Mouse (Mus musculus): ENCODE measurements at regions not wholly inside any gene's neighbourhood (a gene's known extent, or its start where the extent isn't known, plus 50 kb on each side); places are given as distances from the start of the nearest gene placed in this dataset.

- DNase-seq (ENCODE audit: low spot score), result no peak
These were observed 237.4 kb upstream of the Fbxl7 start for GRCm38 (mm10) chr15:27132761-27133160.

DNA sequence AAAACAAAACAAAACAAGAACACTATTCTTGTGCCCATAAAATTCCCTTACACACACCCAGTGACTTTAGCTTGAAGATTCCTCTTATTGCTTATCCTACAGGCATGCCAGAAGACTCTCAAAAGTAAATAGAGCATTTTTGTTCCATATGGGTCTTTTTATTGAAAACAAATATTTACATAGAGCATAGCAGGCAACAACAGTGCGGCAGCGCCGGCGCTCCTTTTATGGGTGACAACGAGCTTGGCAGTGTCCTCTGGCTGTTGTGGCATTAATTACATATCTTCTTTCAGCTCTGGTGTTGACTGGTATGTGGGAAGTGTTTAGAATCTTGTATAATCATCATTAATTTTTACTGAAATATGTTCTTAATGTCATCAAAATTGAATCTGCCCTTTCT, 242.2 kb upstream of the Fbxl7 start:
- no peak for DNase-seq (ENCODE audit: low spot score)

DNA sequence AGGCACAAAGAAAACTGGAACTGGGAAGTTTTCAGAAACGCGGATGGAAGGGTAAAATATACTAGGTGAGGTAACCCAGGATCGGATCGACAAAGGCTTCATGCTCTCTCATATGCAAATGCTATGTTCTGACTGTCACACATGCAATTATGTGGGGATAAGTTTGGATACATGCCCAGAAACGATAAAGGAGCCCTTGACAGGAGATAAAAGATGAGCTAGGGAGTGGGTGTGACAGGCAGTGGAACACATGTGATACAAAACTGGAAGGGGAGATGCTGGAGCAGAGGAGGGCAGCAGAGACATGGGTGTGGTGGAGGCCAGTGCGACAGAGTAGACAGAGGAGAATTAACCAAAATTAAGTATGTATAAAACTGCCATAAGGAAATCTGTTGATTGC, 250.5 kb upstream of the Fbxl7 start:
- no peak for DNase-seq (ENCODE audit: low spot score)

DNA sequence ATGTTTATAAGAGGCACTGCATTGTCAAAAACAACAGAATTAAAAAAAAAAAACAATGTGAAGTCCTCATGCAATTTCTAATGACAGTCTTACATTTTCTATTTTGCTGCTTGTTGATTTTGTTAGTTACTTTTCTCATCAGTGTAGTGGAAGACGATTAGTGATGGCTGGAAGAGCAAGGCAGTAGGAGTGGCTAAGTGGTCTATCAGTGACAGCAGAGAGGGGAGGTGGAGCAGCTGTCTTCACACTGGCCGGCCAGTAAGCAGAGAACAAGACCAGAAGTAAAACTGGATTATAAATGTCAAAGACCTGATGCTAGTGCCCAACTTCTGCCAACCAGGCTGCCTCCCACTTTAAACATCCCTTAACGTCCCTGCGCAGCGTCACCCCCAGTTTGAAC, 265.6 kb upstream of the Fbxl7 start:
- DNase-seq (ENCODE audit: low spot score), result no peak

GRCm38 (mm10) chr15:27167484-27167883, 272.1 kb upstream of the Fbxl7 start:
- no peak for DNase-seq (ENCODE audit: low spot score)

GRCm38 (mm10) chr15:27169846-27170245, 274.5 kb upstream of the Fbxl7 start:
- no peak for DNase-seq (ENCODE audit: low spot score)

GRCm38 (mm10) chr15:27173506-27173905, 278.1 kb upstream of the Fbxl7 start:
- no peak for DNase-seq (ENCODE audit: low spot score)

DNA sequence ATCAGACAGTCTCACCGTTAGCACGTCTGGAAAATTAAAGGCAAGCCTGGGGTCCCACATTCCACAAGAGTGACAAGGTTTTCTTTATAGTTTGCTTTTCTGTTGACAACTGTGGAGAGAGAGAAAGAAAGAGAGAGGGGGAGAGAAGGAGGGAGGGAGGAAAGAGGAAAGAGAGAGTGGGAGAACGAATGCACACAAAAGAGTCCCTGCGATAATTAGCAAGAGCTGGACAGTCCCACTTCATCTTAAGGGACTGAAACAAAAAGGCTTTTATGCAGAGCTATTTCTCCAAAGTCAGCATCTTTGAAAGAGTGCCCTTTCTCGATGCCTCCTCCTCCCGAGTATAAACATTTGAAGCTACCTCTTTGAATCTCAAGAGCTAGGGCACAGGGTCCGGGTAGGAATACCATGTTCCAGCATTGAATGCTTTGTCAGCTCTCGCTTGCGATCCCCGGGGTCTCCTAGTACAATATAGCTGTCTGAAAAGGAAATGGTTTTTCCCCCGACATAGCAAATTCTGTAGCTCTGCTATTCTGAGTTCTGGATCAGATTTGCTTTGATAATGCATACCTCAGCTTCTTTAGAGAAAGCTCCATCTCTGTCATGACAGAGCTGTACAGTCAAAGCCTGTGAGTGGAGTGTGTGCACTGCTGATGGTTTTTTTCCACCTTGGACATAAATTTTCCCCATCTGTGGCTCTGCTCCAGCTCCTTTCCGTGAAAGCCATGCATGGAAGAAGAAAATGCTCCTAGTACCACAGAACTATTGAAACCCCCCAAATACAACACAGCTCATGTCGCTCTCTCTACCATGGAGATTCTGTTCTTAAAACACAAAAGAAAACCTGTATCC, 282.9 kb upstream of the Fbxl7 start:
- no peak for DNase-seq (ENCODE audit: low spot score)

DNA sequence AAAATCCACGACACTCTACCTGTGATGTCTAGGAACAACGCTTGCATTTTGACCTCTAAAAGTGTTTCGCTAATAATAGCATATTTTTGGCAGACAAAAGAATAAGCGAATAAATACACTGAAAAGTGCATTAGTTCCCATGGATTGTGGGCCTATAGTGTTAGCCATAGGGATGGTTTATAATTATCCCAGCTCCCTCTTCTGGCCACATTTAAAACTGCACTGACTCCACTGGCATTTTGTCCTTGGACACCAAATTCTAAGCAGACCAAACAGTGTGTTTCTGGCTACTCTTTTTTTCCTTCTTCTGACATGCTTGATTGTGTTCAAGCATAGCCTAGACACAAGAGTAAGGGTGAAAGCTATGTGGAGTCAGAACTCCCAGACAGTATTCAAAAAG, 276.8 kb upstream of the Ank start:
- DNase-seq (ENCODE audit: low spot score), result peak; percentile 42

DNA sequence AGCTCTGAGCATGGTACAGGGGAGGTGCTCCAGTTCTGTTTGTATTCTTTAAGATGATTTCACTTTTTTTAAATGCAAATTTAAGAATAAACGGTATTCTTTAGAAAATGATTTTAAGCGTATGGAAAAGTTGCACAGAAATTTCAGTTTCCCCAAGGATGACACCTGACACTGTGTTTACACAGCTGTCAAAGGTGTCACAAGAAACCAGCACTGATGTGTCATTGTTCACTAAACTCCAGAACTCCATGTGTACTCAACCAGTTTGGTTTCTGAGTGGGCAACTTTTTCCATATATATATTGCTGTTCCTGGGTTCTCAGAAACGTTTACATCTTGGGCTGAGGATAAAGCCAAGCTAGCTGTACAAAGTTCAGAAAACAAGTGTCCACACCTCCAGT, 265.0 kb upstream of the Ank start:
- DNase-seq (ENCODE audit: low spot score), result no peak

DNA sequence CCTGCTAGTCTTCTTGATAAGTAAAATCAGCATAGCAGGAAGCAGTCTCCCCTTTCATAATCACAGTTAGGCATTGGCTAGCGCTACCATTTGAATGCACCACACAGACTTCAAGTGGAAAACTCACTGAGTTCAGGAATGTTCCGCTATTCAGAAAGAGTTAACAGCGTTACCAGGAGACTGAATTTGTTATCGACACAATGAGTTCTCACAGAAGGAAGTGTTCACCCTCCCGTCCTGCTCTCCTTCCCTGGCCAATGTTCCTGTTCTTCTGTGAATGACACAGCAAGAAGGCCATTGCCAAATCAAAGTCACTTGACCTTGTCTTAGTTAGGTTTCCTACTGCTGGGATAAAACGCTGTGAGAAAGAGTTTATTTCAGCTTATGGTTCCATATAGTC, 261.6 kb upstream of the Ank start:
- DNase-seq (ENCODE audit: low spot score), result no peak

- DNase-seq (ENCODE audit: low spot score), result no peak
These were observed 259.0 kb upstream of the Ank start for GRCm38 (mm10) chr15:27207446-27207845.

- DNase-seq (ENCODE audit: low spot score), result no peak
These were observed 250.1 kb upstream of the Ank start for GRCm38 (mm10) chr15:27216387-27216786.

GRCm38 (mm10) chr15:27219126-27219738, 247.2 kb upstream of the Ank start:
- DNase-seq (ENCODE audit: low spot score), result no peak

GRCm38 (mm10) chr15:27223610-27224511, 242.6 kb upstream of the Ank start:
- DNase-seq (ENCODE audit: low spot score), result no peak

- DNase-seq (ENCODE audit: low spot score), result no peak
These were observed 242.0 kb upstream of the Ank start for GRCm38 (mm10) chr15:27224512-27224850.

DNA sequence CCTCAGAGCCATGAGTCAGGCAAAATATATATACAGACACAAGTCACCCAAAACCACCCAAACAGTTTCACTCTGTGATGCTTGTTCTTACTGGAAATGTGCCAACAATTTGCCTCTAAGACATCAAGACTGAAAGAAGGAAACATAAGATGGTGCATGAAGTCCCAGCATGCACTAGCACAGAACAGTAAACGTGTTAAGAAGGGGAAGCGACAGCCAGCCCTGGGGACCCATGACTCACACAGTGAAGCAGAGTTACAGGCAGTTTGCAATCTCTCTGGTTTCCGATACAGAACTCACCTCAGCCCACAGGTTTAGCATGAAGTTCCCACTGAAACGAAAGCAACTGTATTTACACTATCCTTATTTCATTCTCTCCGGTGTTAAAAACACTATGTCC, 233.7 kb upstream of the Ank start:
- no peak for DNase-seq (ENCODE audit: low spot score)

DNA sequence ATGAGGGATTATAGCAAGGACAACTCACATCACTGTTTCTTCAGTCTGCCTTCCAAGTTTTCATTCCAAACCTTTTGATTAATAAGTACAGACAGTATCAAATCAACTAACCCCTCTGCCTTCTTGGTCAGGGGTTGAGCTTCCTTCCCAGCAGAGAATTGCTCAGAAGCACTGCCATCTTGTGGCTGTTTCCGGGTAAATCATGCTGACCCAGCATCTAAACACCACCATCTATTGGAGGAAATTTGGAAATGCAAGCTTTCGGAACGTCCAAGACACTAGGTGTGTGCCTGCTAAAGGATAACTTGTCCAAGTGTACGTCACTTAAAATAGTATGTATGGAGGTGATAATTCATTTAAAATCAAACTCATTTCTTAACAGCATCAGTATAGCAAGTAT, 231.7 kb upstream of the Ank start:
- peak; percentile 49 for DNase-seq (ENCODE audit: low spot score)

DNA sequence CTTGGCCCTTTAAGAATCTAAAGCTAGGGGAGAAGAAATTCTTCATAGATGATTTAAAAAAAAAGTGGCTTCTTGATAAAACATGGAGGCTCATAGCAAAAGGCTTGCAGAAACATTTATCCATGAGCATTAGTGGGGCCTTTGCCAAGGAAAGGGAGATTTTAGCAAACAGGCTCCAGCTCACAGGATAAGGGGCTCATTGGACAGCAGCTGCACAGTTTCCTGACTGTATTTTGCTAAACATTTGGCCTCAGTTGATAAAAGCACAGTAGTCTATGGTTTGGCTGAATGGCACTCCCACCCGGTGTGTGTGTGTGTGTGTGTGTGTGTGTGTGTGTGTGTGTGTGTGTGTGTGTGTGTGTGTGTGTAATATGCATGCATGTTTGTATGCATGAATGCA, 228.2 kb upstream of the Ank start:
- DNase-seq (ENCODE audit: low spot score), result no peak

- DNase-seq (ENCODE audit: low spot score), result peak; percentile 9
These were observed 220.2 kb upstream of the Ank start for GRCm38 (mm10) chr15:27246302-27246701.

DNA sequence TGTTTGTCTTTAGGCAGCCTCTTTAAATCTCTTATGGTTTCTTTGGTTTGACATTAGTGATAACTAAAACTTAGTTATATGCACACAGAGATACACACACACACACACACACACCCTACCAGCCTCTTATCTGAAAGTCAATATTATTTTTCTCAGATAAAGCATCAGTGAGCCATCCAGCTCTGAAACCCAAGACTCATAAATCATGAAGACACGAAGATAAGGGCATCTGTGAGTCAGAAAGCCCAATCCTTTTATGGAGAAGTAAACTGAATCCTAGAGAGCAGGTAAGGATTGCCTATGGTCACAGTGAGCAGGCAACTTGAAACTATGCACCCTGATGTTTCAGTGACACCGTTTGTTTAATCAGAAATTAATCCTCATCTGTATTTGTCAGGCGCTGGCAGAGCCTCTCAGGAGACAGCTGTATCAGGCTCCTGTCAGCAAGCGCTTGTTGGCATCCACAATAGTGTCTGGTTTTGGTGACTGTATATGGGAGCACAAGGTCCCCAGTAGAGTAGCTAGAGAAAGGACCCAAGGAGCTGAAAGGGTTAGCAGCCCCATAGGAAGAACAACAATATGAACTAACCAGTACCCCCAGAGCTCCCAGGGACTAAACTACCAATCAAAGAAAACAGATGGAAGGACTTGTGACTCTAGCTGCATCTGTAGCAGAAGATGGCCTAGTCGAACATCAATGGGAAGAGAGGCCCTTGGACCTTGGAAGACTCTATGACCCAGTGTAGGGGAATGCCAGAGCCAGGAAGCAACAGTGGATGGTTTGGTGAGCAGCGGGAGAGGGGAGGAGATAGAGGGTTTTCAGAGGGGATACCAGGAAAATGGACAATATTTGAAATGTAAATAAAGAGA, 207.3 kb upstream of the Ank start:
- peak; percentile 22 for DNase-seq (ENCODE audit: low spot score)

GRCm38 (mm10) chr15:27259854-27260191, 206.7 kb upstream of the Ank start:
- no peak for DNase-seq (ENCODE audit: low spot score)

Data from urinary bladder, postnatal 14 days (tissue).